Mouse (Mus musculus) neural tube, embryonic 13.5 days (tissue): ENCODE data around the gene Bcas3. TPM values are rescaled to one million over a fixed set of nuclear protein-coding genes. Genes with fewer than 3 reads are reported as not detected.

Source experiments
- ATAC-seq: fragments of 200-750 bp; cut with Nextera tagmentation; 2 replicates; pipeline ENCODE4 v1.8.0; 2017; ENCODE audit warnings: low read depth, mild to moderate bottlenecking, moderate TSS enrichment, moderate library complexity
- H3K27ac ChIP-seq: fragments of 300-500 bp; sonication (generic); replicated peaks from 2 replicates; pipeline ENCODE4 v1.5.1; 2015; ENCODE audit warnings: moderate library complexity, mild to moderate bottlenecking, inconsistent platforms
- H3K27me3 ChIP-seq: fragments of 300-500 bp; sonication (generic); 2 replicates; pipeline ENCODE4 v1.6.1; 2015; ENCODE audit warnings: mild to moderate bottlenecking, inconsistent platforms
- H3K36me3 ChIP-seq: fragments of 300-500 bp; sonication (generic); 2 replicates; pipeline ENCODE4 v1.6.1; 2015; ENCODE audit warnings: mild to moderate bottlenecking, inconsistent platforms
- H3K4me1 ChIP-seq: fragments of 300-500 bp; sonication (generic); replicated peaks from 2 replicates; pipeline ENCODE4 v1.6.1; 2015; ENCODE audit warnings: inconsistent platforms
- H3K4me2 ChIP-seq: fragments of 300-500 bp; sonication (generic); 2 replicates; pipeline ENCODE4 v1.6.1; 2015; ENCODE audit warnings: inconsistent platforms, mild to moderate bottlenecking, moderate library complexity
- H3K4me3 ChIP-seq: fragments of 300-500 bp; sonication (generic); 2 replicates; pipeline ENCODE4 v1.5.1; 2015; ENCODE audit warnings: mild to moderate bottlenecking, inconsistent platforms
- H3K9ac ChIP-seq: fragments of 300-500 bp; sonication (generic); 2 replicates; pipeline ENCODE4 v1.6.1; 2015; ENCODE audit warnings: moderate library complexity, mild to moderate bottlenecking, inconsistent platforms
- H3K9me3 ChIP-seq: fragments of 300-500 bp; sonication (generic); 2 replicates; pipeline ENCODE4 v1.6.1; 2016; ENCODE audit warnings: inconsistent platforms
- WGBS: fragments of 180-500 bp; shearing (Covaris S2); methylation state at CpG from one replicate; pipeline ENCODE4 v1.1.7; 2015; 5-methylcytosine and 5-hydroxymethylcytosine counted together
- polyA plus RNA-seq: library from polyadenylated mRNA; unstranded; fragments of >200 nt; fragmentation: Nextera tagmentation; extraction: Ambion mirVana; gene quantifications from 2 replicates; pipeline ENCODE4 v1.2.1, GENCODE M21; 2015

Gene Bcas3
- polyA plus RNA-seq, 1 experiment from 2014 or later, result 37.7 TPM

DNA sequence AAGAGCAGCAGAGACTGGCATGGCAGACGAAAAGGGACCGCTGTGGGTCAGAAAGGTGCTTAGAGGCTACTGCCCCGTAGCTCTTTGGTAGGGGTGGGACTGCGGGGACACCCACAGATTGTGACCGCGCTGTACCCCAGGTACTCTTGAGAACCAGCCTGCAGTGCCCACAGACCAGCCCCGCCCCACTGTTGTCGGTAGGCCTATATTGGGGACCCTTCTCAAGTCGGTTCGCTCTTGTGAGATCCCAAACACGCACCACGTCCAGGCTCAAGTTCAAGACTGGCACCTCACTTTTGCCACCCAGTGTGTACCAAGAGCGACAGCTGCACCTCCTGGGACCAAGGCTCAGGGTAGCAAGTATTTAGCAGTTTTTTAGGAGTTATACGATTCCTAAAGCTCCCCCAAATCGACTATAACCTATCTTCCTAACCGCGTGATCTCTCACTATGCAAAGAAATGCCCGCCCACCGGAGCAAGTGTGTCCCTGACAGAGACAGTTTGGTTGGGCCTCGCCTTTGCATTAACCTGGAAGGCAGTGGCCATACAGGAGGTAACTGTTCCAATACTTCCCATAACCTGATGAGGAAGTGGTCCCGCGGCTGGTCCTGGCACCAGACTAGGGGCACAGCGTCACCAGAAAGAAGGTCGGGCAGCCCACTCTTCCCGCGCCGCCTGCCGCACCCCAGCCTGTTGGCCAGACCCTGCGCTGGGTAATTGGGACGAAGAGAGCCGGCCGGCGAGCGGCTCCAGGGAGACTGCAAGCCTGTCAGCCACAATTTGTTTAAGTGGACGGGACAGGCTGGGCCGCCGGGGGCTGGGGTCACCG lies 475.9 kb downstream of the Bcas3 start:
- 6% methylated on average over 38 of the region's 38 CpGs for WGBS

GRCm38 (mm10) chr11:85829520-85830440 lies 476.8 kb downstream of the Bcas3 start:
- Histone ChIP-seq H3K9ac (0 out of 2 replicates have a peak overlapping the region, but pooled peaks have one; percentile 12), H3K4me3 (peak overlapping the region; percentile 25), H3K4me2 (peak overlapping the region; percentile 51), H3K4me1 (peaks cover 51% of the 10 kb centered on the region), H3K9me3 (no peaks in the 10 kb centered on the region), H3K27me3 (peaks cover 97% of the 10 kb centered on the region), H3K27ac (no peak overlapping the region), H3K36me3 (no peaks in the 10 kb centered on the region)
- WGBS, result under 1% methylated on average over 61 of the region's 61 CpGs
- 0 out of 2 replicates have a peak, but pooled peaks have one; percentile 25 for ATAC-seq

More for the DNA sequence above, 475.9 kb downstream of the Bcas3 start:
- ATAC-seq, result no peak
- Histone ChIP-seq H3K4me2 (peak overlapping the region; percentile 51), H3K9me3 (no peaks in the 10 kb centered on the region), H3K27ac (no peak overlapping the region), H3K4me3 (peak overlapping the region; percentile 7; the same call in 1 of the 2 replicates), H3K27me3 (peaks cover 97% of the 10 kb centered on the region), H3K36me3 (no peaks in the 10 kb centered on the region), H3K4me1 (peaks cover 52% of the 10 kb centered on the region), H3K9ac (no peak overlapping the region)

DNA sequence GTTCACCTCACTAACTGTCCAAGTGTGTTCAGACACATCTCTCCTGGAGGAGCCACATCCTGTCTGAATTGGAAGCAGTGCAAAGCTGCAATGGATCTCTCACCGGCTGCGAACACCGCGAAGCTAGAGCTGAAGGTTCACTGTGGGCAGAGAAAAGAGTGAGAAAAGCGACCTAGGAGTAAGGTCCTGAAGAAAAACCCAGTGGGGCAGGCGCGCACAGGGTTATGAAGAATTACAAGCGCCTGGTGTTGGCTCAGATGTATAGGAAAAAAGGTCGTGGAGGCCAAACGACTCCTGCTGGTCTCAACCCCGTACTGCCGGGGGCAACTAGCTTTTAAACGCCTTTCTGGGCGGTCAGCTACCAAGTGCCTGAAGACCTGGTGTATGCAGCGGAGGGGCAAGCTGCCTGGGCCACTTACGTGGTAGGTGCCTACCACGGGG lies 478.0 kb downstream of the Bcas3 start:
- peaks cover 97% of the 10 kb centered on the region for H3K27me3 ChIP-seq
- no peak for ATAC-seq
- H3K36me3 ChIP-seq, result no peaks in the 10 kb centered on the region
- no peak overlapping the region for H3K4me3 ChIP-seq
- peaks cover 48% of the 10 kb centered on the region for H3K4me1 ChIP-seq
- 2% methylated on average over 17 of the region's 17 CpGs for WGBS
- no peak overlapping the region for H3K9ac ChIP-seq
- no peak overlapping the region for H3K27ac ChIP-seq
- no peaks in the 10 kb centered on the region for H3K9me3 ChIP-seq
- 0 out of 2 replicates have a peak overlapping the region, but pooled peaks have one; percentile 2 for H3K4me2 ChIP-seq

GRCm38 (mm10) chr11:85831656-85832230 lies 478.8 kb downstream of the Bcas3 start:
- WGBS, result under 1% methylated on average over 33 of the region's 33 CpGs
- no peaks in the 10 kb centered on the region for H3K9me3 ChIP-seq
- ATAC-seq, result no peak
- H3K4me2 ChIP-seq, result peak overlapping the region; percentile 60
- H3K4me1 ChIP-seq, result peaks cover 48% of the 10 kb centered on the region
- H3K27me3 ChIP-seq, result peaks cover 97% of the 10 kb centered on the region
- H3K27ac ChIP-seq, result no peak overlapping the region
- peak overlapping the region; percentile 71 for H3K9ac ChIP-seq
- H3K4me3 ChIP-seq, result peak overlapping the region; percentile 42
- no peaks in the 10 kb centered on the region for H3K36me3 ChIP-seq

DNA sequence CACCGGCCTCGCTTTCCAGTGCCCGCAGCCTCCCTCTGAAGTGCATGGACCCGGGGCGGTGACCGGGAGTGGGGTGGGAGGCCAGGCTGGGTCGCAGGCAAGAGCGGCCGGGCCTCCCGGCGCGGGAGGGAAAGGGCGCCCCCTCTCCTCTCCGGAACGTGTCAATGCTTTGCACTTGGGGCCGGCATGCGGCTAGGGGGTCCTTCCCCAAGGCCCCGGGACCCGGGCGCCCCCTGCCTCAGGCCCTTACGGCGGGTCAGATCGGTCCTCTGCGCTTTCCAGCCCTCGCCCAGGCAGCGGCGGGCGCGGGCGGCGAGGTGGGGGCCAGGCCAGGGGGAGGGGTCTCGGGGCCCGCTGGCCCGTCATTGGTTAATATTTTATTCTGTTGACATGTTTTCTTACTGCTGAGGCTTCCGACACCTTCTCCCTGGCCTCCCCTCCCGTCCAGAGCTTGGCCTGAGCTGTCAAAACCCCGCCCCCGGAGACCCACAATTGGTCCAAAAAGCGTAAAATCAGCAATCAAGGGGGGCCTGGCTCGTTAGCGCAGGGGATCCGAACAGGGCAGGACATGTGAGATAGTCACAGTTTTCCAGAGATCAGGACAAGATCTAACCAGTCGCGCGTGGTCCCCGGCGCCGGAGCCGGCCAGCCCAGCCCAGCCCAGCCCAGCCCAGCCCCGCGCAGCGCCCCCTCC lies 479.4 kb downstream of the Bcas3 start, which contains the start of gene Tbx2:
Gene Tbx2 (plus strand): TSS at position 321 of the 694 bp plus-strand sequence.
- peak; percentile 77 for ATAC-seq
- H3K27ac ChIP-seq, result peak within 1 kb of the TSS; percentile 52
- WGBS, result under 1% methylated on average over 50 of the region's 52 CpGs
- H3K4me3 ChIP-seq, result peak within 1 kb of the TSS; percentile 42
- H3K4me2 ChIP-seq, result peak within 1 kb of the TSS; percentile 60
- H3K36me3 ChIP-seq, result no peaks in the 10 kb centered on the region
- H3K9ac ChIP-seq, result peak within 1 kb of the TSS; percentile 71
- H3K27me3 ChIP-seq, result peaks cover 97% of the 10 kb centered on the region
- H3K9me3 ChIP-seq, result no peaks in the 10 kb centered on the region
- H3K4me1 ChIP-seq, result peaks cover 50% of the 10 kb centered on the region

DNA sequence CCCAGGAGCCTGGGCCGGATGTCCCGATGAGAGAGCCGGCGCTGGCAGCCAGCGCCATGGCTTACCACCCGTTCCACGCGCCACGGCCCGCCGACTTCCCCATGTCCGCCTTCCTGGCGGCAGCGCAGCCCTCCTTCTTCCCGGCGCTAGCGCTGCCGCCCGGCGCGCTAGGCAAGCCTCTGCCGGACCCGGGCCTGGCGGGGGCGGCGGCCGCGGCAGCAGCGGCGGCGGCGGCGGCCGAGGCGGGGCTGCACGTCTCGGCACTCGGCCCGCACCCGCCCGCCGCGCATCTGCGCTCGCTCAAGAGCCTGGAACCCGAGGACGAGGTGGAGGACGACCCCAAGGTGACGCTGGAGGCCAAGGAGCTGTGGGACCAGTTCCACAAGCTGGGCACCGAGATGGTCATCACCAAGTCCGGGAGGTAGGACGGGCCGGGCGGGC lies 480.1 kb downstream of the Bcas3 start:
- H3K27ac ChIP-seq, result peak overlapping the region; percentile 52

DNA sequence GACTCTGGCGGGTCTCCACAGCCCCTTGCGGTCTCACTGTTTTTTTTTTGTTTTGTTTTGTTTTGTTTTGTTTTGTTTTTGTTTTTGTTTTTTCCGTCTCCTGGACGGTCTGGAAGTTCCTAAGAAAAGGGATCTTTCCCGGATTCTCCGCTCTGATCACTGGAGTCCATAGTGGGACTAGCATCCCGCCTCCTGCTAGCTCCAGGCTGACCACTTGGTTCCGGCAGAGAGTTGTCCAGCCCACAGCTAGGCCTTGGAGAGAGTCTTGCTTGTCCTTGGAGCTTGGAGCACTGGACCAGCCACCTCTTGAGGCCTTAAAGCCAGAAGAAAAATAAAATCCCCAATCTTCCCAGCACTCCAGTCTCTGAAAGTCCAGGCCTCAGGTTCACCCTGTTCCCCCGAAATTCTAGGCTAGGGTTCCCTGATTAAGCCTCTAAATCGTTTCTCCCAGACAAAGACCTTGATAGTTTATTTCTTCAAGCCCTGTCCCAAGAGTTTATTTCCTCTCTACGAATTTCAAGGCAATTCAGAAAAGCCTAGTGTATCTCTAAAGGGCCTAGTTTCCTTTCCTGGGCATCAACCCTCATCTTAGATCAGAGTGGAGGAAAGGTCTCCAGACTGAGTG lies 480.9 kb downstream of the Bcas3 start:
- H3K36me3 ChIP-seq, result no peaks in the 10 kb centered on the region
- H3K27ac ChIP-seq, result no peak overlapping the region
- H3K27me3 ChIP-seq, result peaks cover 97% of the 10 kb centered on the region
- no peak for ATAC-seq
- peaks cover 57% of the 10 kb centered on the region for H3K4me1 ChIP-seq
- H3K4me2 ChIP-seq, result peak overlapping the region; percentile 60
- 3% methylated on average over 11 of the region's 11 CpGs for WGBS
- peak overlapping the region; percentile 71 for H3K9ac ChIP-seq
- H3K4me3 ChIP-seq, result peak overlapping the region; percentile 42
- no peaks in the 10 kb centered on the region for H3K9me3 ChIP-seq

More for the DNA sequence above, 480.1 kb downstream of the Bcas3 start:
- WGBS, result under 1% methylated on average over 42 of the region's 54 CpGs
- peaks cover 53% of the 10 kb centered on the region for H3K4me1 ChIP-seq
- no peaks in the 10 kb centered on the region for H3K36me3 ChIP-seq
- peaks cover 97% of the 10 kb centered on the region for H3K27me3 ChIP-seq
- ATAC-seq, result peak; percentile 2; the same call in 1 of the 2 replicates
- no peaks in the 10 kb centered on the region for H3K9me3 ChIP-seq
- peak overlapping the region; percentile 71 for H3K9ac ChIP-seq
- H3K4me3 ChIP-seq, result peak overlapping the region; percentile 42
- H3K4me2 ChIP-seq, result peak overlapping the region; percentile 60

GRCm38 (mm10) chr11:85834386-85834931 lies 481.5 kb downstream of the Bcas3 start:
- no peak for ATAC-seq
- 4% methylated on average over 17 of the region's 17 CpGs for WGBS
- Histone ChIP-seq H3K9ac (peak overlapping the region; percentile 71), H3K27ac (no peak overlapping the region), H3K9me3 (no peaks in the 10 kb centered on the region), H3K4me3 (peak overlapping the region; percentile 42), H3K27me3 (peaks cover 97% of the 10 kb centered on the region), H3K36me3 (no peaks in the 10 kb centered on the region), H3K4me1 (peaks cover 53% of the 10 kb centered on the region), H3K4me2 (peak overlapping the region; percentile 60)

- H3K4me3 ChIP-seq, result peak overlapping the region; percentile 42
- ATAC-seq, result no peak
- peaks cover 46% of the 10 kb centered on the region for H3K4me1 ChIP-seq
- no peaks in the 10 kb centered on the region for H3K36me3 ChIP-seq
- H3K9me3 ChIP-seq, result no peaks in the 10 kb centered on the region
- H3K9ac ChIP-seq, result peak overlapping the region; percentile 71
- peaks cover 97% of the 10 kb centered on the region for H3K27me3 ChIP-seq
- no peak overlapping the region for H3K27ac ChIP-seq
- peak overlapping the region; percentile 60 for H3K4me2 ChIP-seq
- 5% methylated on average over 9 of the region's 9 CpGs for WGBS
Observed at GRCm38 (mm10) chr11:85835001-85835752, 482.2 kb downstream of the Bcas3 start.
